Mouse (Mus musculus): ENCODE measurements at regions not wholly inside any gene's neighbourhood (a gene's known extent, or its start where the extent isn't known, plus 50 kb on each side); places are given as distances from the start of the nearest gene placed in this dataset.

DNA sequence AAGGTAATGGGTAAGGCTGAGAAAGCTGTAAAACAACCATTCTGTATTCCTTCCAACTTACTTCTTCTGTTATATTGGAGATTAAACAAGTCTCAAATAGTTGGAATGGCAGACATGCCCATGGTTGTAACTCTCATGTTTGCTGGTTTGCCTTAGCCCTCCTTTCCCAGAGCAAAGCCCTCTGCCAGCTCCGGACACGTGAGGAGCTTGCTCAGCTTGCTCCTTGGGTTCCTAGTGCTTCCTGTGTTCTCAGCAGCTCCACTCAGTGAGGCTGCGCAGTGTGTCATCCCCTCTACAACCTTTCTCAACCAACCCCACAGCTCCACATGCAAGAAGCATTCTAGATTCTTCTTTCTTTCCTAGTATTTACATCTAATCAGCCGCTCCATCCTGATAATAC lies 193.3 kb upstream of the Tmem45b start:
- no peak for DNase-seq (ENCODE audit: low spot score)
- no peak for ATAC-seq (ENCODE audit: extremely low read depth, insufficient number of reproducible peaks, low FRiP score, poor library complexity, severe bottlenecking)
- H3K4me3 ChIP-seq (ENCODE audit: low read depth, low read length) = no peak overlapping the region
- TF ChIP-seq TAL1 (conservative IDR thresholded peaks at IDR 0.05; ENCODE audit: low read depth, low read length) (no peak), CTCF (IDR thresholded peaks at IDR 0.05; ENCODE audit: low read depth, low read length) (no peak), GATA2 (IDR thresholded peaks at IDR 0.05; ENCODE audit: borderline replicate concordance, low read depth, low read length) (no peak), POLR2AphosphoS5 (IDR thresholded peaks at IDR 0.05; ENCODE audit: insufficient replicate concordance, low read depth, low read length) (no peak)
- H3K27me3 ChIP-seq (ENCODE audit: insufficient read depth, low read length) = no peaks in the 10 kb centered on the region; the same call in 1 of the 2 replicates
- H3K4me1 ChIP-seq (ENCODE audit: insufficient read depth, low read depth, low read length) = no peaks in the 10 kb centered on the region
- no peaks in the 10 kb centered on the region for H3K9me3 ChIP-seq (replicated peaks)
- no peaks in the 10 kb centered on the region for H3K36me3 ChIP-seq (replicated peaks)

DNA sequence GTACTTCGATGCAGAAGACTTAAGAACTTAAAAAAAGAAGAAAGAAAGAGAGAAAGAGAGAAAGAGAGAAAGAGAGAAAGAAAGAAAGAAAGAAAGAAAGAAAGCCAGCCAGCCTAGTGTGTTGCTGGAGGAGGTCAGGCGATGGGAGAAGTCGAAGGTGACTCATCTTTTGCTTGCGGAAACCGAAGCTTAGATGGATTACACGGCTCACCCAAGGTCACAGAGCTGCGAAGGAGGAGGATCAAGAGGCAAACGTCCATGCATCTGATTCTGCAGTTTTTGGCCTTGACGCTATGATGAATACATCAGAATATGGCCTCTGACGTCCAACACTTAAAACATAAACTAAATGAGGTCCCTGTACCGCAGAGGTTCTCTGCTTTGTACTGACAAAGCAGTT lies 192.4 kb upstream of the Tmem45b start:
- H3K27me3 ChIP-seq (ENCODE audit: insufficient read depth, low read length) = no peaks in the 10 kb centered on the region; the same call in 1 of the 2 replicates
- no peak for DNase-seq (ENCODE audit: low spot score)

DNA sequence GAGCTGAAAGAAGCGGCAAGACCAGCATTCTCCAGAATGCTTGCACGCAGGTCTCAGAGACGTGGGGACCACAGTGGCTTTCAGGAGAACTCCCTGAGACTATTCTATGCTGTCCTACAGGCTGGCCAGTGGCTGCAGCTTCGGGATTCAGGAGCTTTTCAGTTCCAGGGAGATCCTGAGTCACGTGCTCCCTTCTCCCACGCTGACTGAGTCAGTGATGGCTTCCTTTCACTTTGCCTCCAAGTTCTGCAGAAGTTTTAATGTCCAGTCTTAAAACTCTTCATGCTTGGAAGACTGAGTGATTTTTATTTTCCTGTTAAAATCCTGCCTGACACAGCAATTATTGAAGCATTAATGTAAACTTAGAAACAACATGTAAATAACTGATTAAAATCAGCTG lies 190.5 kb upstream of the Tmem45b start:
- H3K4me1 ChIP-seq (ENCODE audit: insufficient read depth, low read depth, low read length) = no peaks in the 10 kb centered on the region
- DNase-seq (ENCODE audit: low spot score) (no peak), ATAC-seq (ENCODE audit: extremely low read depth, insufficient number of reproducible peaks, low FRiP score, poor library complexity, severe bottlenecking) (no peak)
- H3K27me3 ChIP-seq (ENCODE audit: insufficient read depth, low read length) = no peaks in the 10 kb centered on the region; the same call in 1 of the 2 replicates
- H3K4me3 ChIP-seq (ENCODE audit: low read depth, low read length) = no peak overlapping the region
- no peak for TF ChIP-seq POLR2AphosphoS5 (IDR thresholded peaks at IDR 0.05; ENCODE audit: insufficient replicate concordance, low read depth, low read length)
- no peak for TF ChIP-seq CTCF (IDR thresholded peaks at IDR 0.05; ENCODE audit: low read depth, low read length)
- no peaks in the 10 kb centered on the region for H3K36me3 ChIP-seq (replicated peaks)
- no peaks in the 10 kb centered on the region for H3K9me3 ChIP-seq (replicated peaks)

More for the DNA sequence above, 192.4 kb upstream of the Tmem45b start:
- no peaks in the 10 kb centered on the region for H3K9me3 ChIP-seq (replicated peaks)
- H3K4me3 ChIP-seq (ENCODE audit: low read depth, low read length) = no peak overlapping the region
- ATAC-seq (ENCODE audit: extremely low read depth, insufficient number of reproducible peaks, low FRiP score, poor library complexity, severe bottlenecking) = no peak
- no peaks in the 10 kb centered on the region for H3K36me3 ChIP-seq (replicated peaks)
- H3K4me1 ChIP-seq (ENCODE audit: insufficient read depth, low read depth, low read length) = no peaks in the 10 kb centered on the region
- TF ChIP-seq GATA1 (IDR thresholded peaks at IDR 0.05; ENCODE audit: borderline replicate concordance, low read length) (no peak), CTCF (IDR thresholded peaks at IDR 0.05; ENCODE audit: low read depth, low read length) (no peak), POLR2AphosphoS5 (IDR thresholded peaks at IDR 0.05; ENCODE audit: insufficient replicate concordance, low read depth, low read length) (no peak), TAL1 (conservative IDR thresholded peaks at IDR 0.05; ENCODE audit: low read depth, low read length) (no peak), GATA2 (IDR thresholded peaks at IDR 0.05; ENCODE audit: borderline replicate concordance, low read depth, low read length) (no peak)

DNA sequence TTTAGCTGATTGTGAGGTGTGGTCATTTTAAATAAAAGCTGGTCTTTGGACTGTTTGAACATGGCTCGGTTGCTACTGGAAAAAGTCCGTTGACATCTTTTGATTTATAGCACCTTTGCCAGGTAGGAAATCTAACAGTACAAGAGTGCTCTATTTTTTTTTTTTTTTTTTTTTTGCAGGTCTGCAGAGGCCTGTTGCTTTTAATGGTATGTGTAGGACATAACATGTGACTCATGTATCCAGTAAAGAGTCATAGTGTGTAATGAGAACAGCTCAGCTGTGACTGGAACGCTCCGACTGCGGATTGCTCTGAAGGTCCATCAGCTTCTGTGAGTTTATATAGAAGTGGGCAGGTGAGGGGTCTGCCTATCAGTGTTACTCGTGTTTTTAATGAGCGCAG lies 190.0 kb upstream of the Tmem45b start:
- TF ChIP-seq GATA2 (IDR thresholded peaks at IDR 0.05; ENCODE audit: borderline replicate concordance, low read depth, low read length) (no peak), TAL1 (conservative IDR thresholded peaks at IDR 0.05; ENCODE audit: low read depth, low read length) (no peak), GATA1 (IDR thresholded peaks at IDR 0.05; ENCODE audit: borderline replicate concordance, low read length) (no peak), POLR2AphosphoS5 (IDR thresholded peaks at IDR 0.05; ENCODE audit: insufficient replicate concordance, low read depth, low read length) (no peak), CTCF (IDR thresholded peaks at IDR 0.05; ENCODE audit: low read depth, low read length) (no peak)
- DNase-seq (ENCODE audit: low spot score) (no peak), ATAC-seq (ENCODE audit: extremely low read depth, insufficient number of reproducible peaks, low FRiP score, poor library complexity, severe bottlenecking) (no peak)
- no peaks in the 10 kb centered on the region for H3K36me3 ChIP-seq (replicated peaks)
- H3K4me1 ChIP-seq (ENCODE audit: insufficient read depth, low read depth, low read length) = no peaks in the 10 kb centered on the region
- H3K4me3 ChIP-seq (ENCODE audit: low read depth, low read length) = no peak overlapping the region
- no peaks in the 10 kb centered on the region for H3K9me3 ChIP-seq (replicated peaks)
- H3K27me3 ChIP-seq (ENCODE audit: insufficient read depth, low read length) = no peaks in the 10 kb centered on the region; the same call in 1 of the 2 replicates

DNA sequence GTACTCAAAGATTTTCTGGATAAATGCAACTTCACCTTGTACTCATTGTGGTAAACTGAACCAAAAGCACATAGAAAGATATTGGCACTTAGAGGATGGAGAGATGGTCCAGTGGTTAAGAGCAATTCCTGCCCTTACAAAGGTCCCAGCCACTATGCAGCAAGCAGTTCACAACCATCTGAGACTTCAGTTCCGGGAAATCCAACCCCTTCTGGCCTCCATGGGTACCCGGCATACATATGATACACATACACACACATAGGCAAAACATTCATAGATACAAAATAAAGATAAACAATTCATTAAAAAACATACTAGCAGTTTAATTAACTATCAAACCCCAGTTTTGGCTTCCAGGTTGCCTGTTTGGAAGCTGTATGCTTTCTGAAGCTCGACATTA lies 189.5 kb upstream of the Tmem45b start:
- DNase-seq (ENCODE audit: low spot score) (no peak), ATAC-seq (ENCODE audit: extremely low read depth, insufficient number of reproducible peaks, low FRiP score, poor library complexity, severe bottlenecking) (no peak)
- no peaks in the 10 kb centered on the region for H3K4me1 ChIP-seq (ENCODE audit: insufficient read depth, low read depth, low read length)
- TF ChIP-seq CTCF (IDR thresholded peaks at IDR 0.05; ENCODE audit: low read depth, low read length) (no peak), GATA1 (IDR thresholded peaks at IDR 0.05; ENCODE audit: borderline replicate concordance, low read length) (no peak), GATA2 (IDR thresholded peaks at IDR 0.05; ENCODE audit: borderline replicate concordance, low read depth, low read length) (no peak), POLR2AphosphoS5 (IDR thresholded peaks at IDR 0.05; ENCODE audit: insufficient replicate concordance, low read depth, low read length) (no peak), TAL1 (conservative IDR thresholded peaks at IDR 0.05; ENCODE audit: low read depth, low read length) (no peak)
- no peaks in the 10 kb centered on the region; the same call in 1 of the 2 replicates for H3K27me3 ChIP-seq (ENCODE audit: insufficient read depth, low read length)
- H3K4me3 ChIP-seq (ENCODE audit: low read depth, low read length) = no peak overlapping the region
- no peaks in the 10 kb centered on the region for H3K36me3 ChIP-seq (replicated peaks)
- no peaks in the 10 kb centered on the region for H3K9me3 ChIP-seq (replicated peaks)

DNA sequence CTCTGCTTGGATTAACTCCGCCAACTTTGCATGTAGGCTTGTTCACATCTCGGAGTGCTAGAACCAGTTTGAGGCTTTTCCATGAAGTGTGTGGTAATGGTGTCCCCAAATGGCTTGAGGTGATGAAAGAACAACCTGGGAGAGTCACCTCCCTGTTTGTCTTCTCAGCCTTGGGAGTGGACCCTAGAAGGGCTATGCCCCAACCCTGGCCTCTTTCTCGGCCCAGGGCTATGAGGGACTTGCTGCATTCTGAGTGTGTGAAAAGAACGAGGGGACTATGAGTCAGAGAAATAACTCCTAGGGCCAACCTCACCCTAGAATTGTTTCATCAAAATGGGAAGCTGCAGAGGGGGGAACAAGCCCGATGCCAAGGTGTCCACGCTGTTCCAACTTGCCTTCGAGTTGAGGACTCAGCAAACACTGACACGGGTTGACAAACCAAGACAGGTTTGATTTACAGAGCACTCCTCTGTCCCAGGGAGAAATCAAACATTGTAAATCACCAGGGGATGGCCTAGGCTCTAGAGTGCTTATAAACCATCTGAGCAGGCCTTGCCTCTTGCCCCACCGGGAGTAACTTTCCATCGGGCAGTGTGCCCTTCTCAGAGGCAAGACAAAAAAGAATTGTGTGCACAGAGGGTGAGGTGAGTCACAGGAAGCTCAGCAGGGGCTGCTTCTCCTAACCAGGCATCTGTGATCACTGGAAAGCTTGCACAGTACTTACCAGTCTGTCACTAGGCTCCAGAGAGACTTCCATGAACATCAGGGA lies 186.3 kb upstream of the Tmem45b start:
- ATAC-seq (ENCODE audit: extremely low read depth, insufficient number of reproducible peaks, low FRiP score, poor library complexity, severe bottlenecking) (no peak), DNase-seq (ENCODE audit: low spot score) (no peak)
- no peak for TF ChIP-seq GATA1 (IDR thresholded peaks at IDR 0.05; ENCODE audit: borderline replicate concordance, low read length)
- no peak for TF ChIP-seq TAL1 (conservative IDR thresholded peaks at IDR 0.05; ENCODE audit: low read depth, low read length)
- TF ChIP-seq GATA2 (IDR thresholded peaks at IDR 0.05; ENCODE audit: borderline replicate concordance, low read depth, low read length) = no peak
- no peak for TF ChIP-seq POLR2AphosphoS5 (IDR thresholded peaks at IDR 0.05; ENCODE audit: insufficient replicate concordance, low read depth, low read length)
- TF ChIP-seq CTCF (IDR thresholded peaks at IDR 0.05; ENCODE audit: low read depth, low read length) = no peak
- no peaks in the 10 kb centered on the region for H3K9me3 ChIP-seq (replicated peaks)
- H3K4me1 ChIP-seq (ENCODE audit: insufficient read depth, low read depth, low read length) = no peaks in the 10 kb centered on the region
- H3K36me3 ChIP-seq (replicated peaks) = no peaks in the 10 kb centered on the region
- H3K4me3 ChIP-seq (ENCODE audit: low read depth, low read length) = no peak overlapping the region
- no peaks in the 10 kb centered on the region; the same call in 1 of the 2 replicates for H3K27me3 ChIP-seq (ENCODE audit: insufficient read depth, low read length)

Measured in G1E (cell line).